Mouse (Mus musculus) liver, postnatal 0 days (tissue): Measurements from ENCODE around the gene Slc7a10.

Source experiments
- CTCF ChIP-seq: sonication (generic); IDR thresholded peaks from 2 replicates; pipeline ENCODE4 v1.5.1; 2016; ENCODE audit warnings: antibody characterized with exemption, low read depth
- EP300 ChIP-seq: IDR thresholded peaks from 2 replicates; pipeline ENCODE4 v1.6.1; 2016; ENCODE audit warnings: antibody characterized with exemption, low read depth, mild to moderate bottlenecking

GRCm38 (mm10) chr7:35232796-35233455 is 46.7 kb downstream of the Slc7a10 start:
- TF ChIP-seq CTCF (no peak), EP300 (no peak)
